Mouse (Mus musculus): ENCODE measurements around the gene Daxx.
"Not testable (repeated sequence)": the region's sequence is repeated elsewhere in the genome, so short reads cannot be mapped to it uniquely, and the experiment has no call there.

Daxx gene

GRCm38 (mm10) chr17:33943454-33943853 is 34.2 kb downstream of the Daxx start:
- no peak for DNase-seq (ENCODE audit: low spot score)

GRCm38 (mm10) chr17:33947430-33948089 is 38.3 kb downstream of the Daxx start:
- DNase-seq (ENCODE audit: low spot score) = no peak

- no peak for DNase-seq (ENCODE audit: low spot score)
These were observed 39.1 kb downstream of the Daxx start for GRCm38 (mm10) chr17:33948090-33948904.

- DNase-seq (ENCODE audit: low spot score) = no peak
These were observed 39.8 kb downstream of the Daxx start for GRCm38 (mm10) chr17:33948905-33949537.

- DNase-seq (ENCODE audit: low spot score) = no peak
These were observed 41.0 kb downstream of the Daxx start for GRCm38 (mm10) chr17:33950131-33950625.

- no peak for DNase-seq (ENCODE audit: low spot score)
These were observed 42.1 kb downstream of the Daxx start, which contains the start of gene B3galt4 for GRCm38 (mm10) chr17:33951021-33951946. Gene B3galt4, minus strand, starts transcription at chr17:33951488.

GRCm38 (mm10) chr17:33952015-33952414 is 42.8 kb downstream of the Daxx start:
- not testable (repeated sequence) for DNase-seq (ENCODE audit: low spot score)

- no peak for DNase-seq (ENCODE audit: low spot score)
These were observed 43.7 kb downstream of the Daxx start for GRCm38 (mm10) chr17:33952879-33953278.

GRCm38 (mm10) chr17:33953310-33953709 is 44.1 kb downstream of the Daxx start:
- no peak for DNase-seq (ENCODE audit: low spot score)

GRCm38 (mm10) chr17:33953961-33954565 is 44.8 kb downstream of the Daxx start:
- DNase-seq (ENCODE audit: low spot score) = no peak

- no peak for DNase-seq (ENCODE audit: low spot score)
These were observed 45.7 kb downstream of the Daxx start for GRCm38 (mm10) chr17:33954646-33955554.

- peak; percentile 98 for DNase-seq (ENCODE audit: low spot score)
These were observed 46.5 kb downstream of the Daxx start, which contains the start of the genes Vps52 and Rps18 for GRCm38 (mm10) chr17:33955555-33956214. Gene Vps52, plus strand, starts transcription at chr17:33955812. Gene Rps18, minus strand, starts transcription at chr17:33956001.

- DNase-seq (ENCODE audit: low spot score) = no peak
These were observed 47.1 kb downstream of the Daxx start for GRCm38 (mm10) chr17:33956336-33956735.

- no peak for DNase-seq (ENCODE audit: low spot score)
These were observed 48.3 kb downstream of the Daxx start for GRCm38 (mm10) chr17:33957493-33957892.

- DNase-seq (ENCODE audit: low spot score) = no peak
These were observed 49.2 kb downstream of the Daxx start for GRCm38 (mm10) chr17:33958451-33958850.

- DNase-seq (ENCODE audit: low spot score) = no peak
These were observed 49.9 kb downstream of the Daxx start for GRCm38 (mm10) chr17:33959135-33959534.

GRCm38 (mm10) chr17:33959948-33960347 is 50.7 kb downstream of the Daxx start:
- no peak for DNase-seq (ENCODE audit: low spot score)

GRCm38 (mm10) chr17:33962876-33963275 is 53.7 kb downstream of the Daxx start:
- no peak for DNase-seq (ENCODE audit: low spot score)

All from left cerebral cortex, adult 11 months (tissue).